Mouse (Mus musculus) ES-Bruce4 (cell line): ENCODE results near the gene Obsl1. TPM values are rescaled to one million over a fixed set of nuclear protein-coding genes. Genes with fewer than 3 reads are reported as not detected.

ENCODE experiments used
- H3K27ac ChIP-seq: 2 replicates; pipeline ENCODE4 v1.5.1; 2012; ENCODE audit warnings: low read length, inconsistent platforms; ENCODE audit not compliant: insufficient read depth
- H3K27me3 ChIP-seq: 2 replicates; pipeline ENCODE4 v1.6.1; 2012; ENCODE audit warnings: mild to moderate bottlenecking, low read length, inconsistent platforms; ENCODE audit not compliant: control insufficient read depth, poor library complexity, insufficient read depth, severe bottlenecking
- H3K36me3 ChIP-seq: 2 replicates; pipeline ENCODE4 v1.6.1; 2012; ENCODE audit warnings: inconsistent platforms, mild to moderate bottlenecking, low read length, moderate library complexity; ENCODE audit not compliant: control insufficient read depth, poor library complexity, insufficient read depth, severe bottlenecking
- H3K4me1 ChIP-seq: one replicate; pipeline ENCODE4 v1.8.1; 2011; ENCODE audit warnings: low read length; ENCODE audit not compliant: control insufficient read depth, insufficient read depth
- H3K4me3 ChIP-seq: 2 replicates; pipeline ENCODE4 v1.5.1; 2011; ENCODE audit warnings: low read depth, mild to moderate bottlenecking, low read length
- H3K9ac ChIP-seq: 2 replicates; pipeline ENCODE4 v1.6.1; 2012; ENCODE audit warnings: low read depth, mild to moderate bottlenecking, inconsistent platforms; ENCODE audit not compliant: poor library complexity, severe bottlenecking
- H3K9me3 ChIP-seq: replicated peaks from 2 replicates; pipeline ENCODE4 v1.6.1; 2012; ENCODE audit warnings: mild to moderate bottlenecking, low read length, inconsistent platforms; ENCODE audit not compliant: control insufficient read depth, poor library complexity, insufficient read depth, severe bottlenecking
- CTCF ChIP-seq: IDR thresholded peaks from one replicate; pipeline ENCODE4 v1.8.1; 2011; ENCODE audit warnings: low read depth, low read length
- EP300 ChIP-seq: IDR thresholded peaks from 2 replicates; pipeline ENCODE4 v1.6.1; 2011; ENCODE audit warnings: low read depth, low read length; ENCODE audit not compliant: insufficient read depth
- POLR2A ChIP-seq: IDR thresholded peaks from one replicate; pipeline ENCODE4 v1.8.1; 2011; ENCODE audit warnings: low read length; ENCODE audit not compliant: insufficient read depth
- polyA plus RNA-seq: library from polyadenylated mRNA; stranded (reverse); fragments of >200 nt; gene quantifications from 2 replicates; pipeline ENCODE4 v1.2.4, GENCODE M21; 2011; ENCODE audit warnings: low read depth; ENCODE audit not compliant: missing spikeins, insufficient read depth, insufficient read length

Gene Obsl1
- polyA plus RNA-seq, 1 experiment, result 32.6 TPM

DNA sequence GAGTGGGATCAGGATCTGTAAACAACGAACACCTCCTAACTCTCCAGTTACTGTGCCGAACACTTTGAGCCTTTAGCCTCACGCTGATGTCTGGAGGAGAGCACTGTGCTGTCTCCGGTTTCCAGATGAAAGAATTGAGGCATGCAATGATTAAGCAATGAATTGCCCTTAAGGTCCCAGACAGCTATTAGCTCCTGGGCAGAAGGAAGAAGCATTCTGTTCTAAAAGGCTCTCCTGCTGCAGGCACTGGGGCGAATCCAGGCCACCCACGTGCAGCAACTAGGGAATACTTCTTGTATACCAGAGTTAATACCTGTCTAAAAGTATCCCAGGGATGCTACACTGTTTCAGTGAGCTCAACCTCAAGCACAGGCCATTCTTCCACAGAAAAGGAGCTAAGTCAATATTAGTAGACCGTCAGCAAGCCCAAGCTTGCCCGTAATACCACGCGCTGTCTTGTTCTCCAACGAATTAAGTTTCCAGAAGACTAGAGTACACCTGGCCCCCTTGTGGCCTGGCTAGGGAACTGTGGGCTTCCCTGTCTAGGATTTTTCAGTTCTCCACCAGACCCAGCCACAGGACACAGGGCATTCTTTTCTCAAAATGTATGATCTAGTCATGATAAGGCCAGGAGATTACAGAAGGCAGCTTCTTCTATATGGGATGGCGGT is 11.2 kb downstream of the Obsl1 start:
- no peaks in the 10 kb centered on the region for H3K27me3 ChIP-seq
- H3K36me3 ChIP-seq, result no peaks in the 10 kb centered on the region
- TF ChIP-seq EP300 (no peak), CTCF (peak; percentile 47), POLR2A (no peak)
- H3K9me3 ChIP-seq, result no peaks in the 10 kb centered on the region
- peak overlapping the region; percentile 15; the same call in 1 of the 2 replicates for H3K9ac ChIP-seq
- no peaks in the 10 kb centered on the region for H3K4me1 ChIP-seq
- no peak overlapping the region for H3K4me3 ChIP-seq
- peak overlapping the region; percentile 48 for H3K27ac ChIP-seq

DNA sequence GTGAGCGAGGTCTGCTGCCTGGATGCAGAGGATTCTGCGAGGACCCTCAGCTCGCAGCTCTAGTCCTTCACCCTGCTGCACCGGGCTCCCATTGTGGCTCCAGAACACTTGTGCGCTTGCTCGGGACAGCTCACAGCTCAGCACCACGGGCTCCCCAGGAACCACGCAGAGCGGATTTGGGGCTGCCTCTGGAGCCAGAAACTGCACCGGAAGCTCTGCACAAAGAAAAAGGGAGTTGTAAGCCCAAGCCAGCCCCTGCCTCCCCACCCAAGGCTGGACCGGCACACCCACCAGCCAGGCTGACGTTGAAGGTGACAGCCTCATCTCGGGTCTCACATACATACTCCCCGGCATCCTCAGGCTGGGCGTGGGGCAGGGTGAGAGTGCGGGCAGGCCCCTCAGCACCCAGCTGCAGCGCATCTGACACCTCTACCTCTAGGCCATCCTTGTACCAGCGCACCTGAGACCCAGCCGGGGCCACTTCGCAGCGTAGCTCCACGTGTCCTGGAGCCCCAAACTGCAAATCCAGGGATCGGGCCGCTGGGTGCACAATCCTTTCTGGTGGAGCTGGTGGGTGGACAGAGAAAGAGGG is 13.6 kb downstream of the Obsl1 start:
- no peak for TF ChIP-seq POLR2A
- no peak for TF ChIP-seq EP300
- TF ChIP-seq CTCF, result no peak
- peak overlapping the region; percentile 26; the same call in 1 of the 2 replicates for H3K4me3 ChIP-seq
- no peak overlapping the region for H3K27ac ChIP-seq
- no peaks in the 10 kb centered on the region for H3K36me3 ChIP-seq
- no peaks in the 10 kb centered on the region for H3K9me3 ChIP-seq
- H3K9ac ChIP-seq, result peak overlapping the region; percentile 0; the same call in 1 of the 2 replicates
- no peaks in the 10 kb centered on the region for H3K4me1 ChIP-seq
- no peaks in the 10 kb centered on the region for H3K27me3 ChIP-seq

DNA sequence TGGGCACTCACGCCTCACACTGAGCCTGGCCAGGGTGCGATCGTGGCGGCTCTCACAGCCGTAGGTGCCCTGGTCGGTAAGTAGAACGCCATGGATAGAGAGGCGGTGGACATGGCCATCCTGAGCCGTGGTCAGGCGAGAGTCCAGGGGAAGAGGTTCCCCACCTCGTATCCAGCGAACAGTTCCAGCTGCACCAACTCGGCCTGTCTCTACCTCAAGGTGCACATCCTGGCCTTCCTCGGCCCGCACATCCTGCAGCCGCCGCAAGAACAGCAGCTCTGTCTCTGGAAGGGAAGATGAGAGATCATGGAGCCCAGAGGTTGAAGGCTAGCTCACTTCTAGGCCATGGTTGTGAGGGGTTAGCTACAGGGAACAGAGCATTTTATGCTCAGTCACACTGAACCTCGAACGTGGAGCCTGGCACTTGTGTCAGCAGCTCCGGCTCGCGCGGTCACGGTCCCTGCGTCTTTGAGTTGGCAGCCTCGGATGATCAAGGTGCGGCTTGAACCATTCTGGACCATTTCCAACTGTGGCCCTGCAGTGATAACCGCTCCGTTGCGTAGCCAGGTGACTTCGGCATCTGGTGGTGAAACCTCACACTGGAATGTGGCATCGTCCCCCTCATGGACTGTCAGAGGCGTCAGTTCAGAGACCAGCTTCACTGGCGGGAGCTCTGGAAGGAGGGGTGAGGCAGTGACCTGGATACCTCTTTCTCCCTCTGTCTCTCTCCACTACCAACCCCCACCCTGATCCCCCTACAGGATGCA is 15.3 kb downstream of the Obsl1 start:
- no peaks in the 10 kb centered on the region for H3K27me3 ChIP-seq
- H3K4me1 ChIP-seq, result no peaks in the 10 kb centered on the region
- no peak for TF ChIP-seq POLR2A
- no peak for TF ChIP-seq EP300
- TF ChIP-seq CTCF, result no peak
- no peak overlapping the region for H3K9ac ChIP-seq
- no peaks in the 10 kb centered on the region for H3K9me3 ChIP-seq
- H3K27ac ChIP-seq, result no peak overlapping the region
- no peaks in the 10 kb centered on the region for H3K36me3 ChIP-seq
- H3K4me3 ChIP-seq, result peak overlapping the region; percentile 6

DNA sequence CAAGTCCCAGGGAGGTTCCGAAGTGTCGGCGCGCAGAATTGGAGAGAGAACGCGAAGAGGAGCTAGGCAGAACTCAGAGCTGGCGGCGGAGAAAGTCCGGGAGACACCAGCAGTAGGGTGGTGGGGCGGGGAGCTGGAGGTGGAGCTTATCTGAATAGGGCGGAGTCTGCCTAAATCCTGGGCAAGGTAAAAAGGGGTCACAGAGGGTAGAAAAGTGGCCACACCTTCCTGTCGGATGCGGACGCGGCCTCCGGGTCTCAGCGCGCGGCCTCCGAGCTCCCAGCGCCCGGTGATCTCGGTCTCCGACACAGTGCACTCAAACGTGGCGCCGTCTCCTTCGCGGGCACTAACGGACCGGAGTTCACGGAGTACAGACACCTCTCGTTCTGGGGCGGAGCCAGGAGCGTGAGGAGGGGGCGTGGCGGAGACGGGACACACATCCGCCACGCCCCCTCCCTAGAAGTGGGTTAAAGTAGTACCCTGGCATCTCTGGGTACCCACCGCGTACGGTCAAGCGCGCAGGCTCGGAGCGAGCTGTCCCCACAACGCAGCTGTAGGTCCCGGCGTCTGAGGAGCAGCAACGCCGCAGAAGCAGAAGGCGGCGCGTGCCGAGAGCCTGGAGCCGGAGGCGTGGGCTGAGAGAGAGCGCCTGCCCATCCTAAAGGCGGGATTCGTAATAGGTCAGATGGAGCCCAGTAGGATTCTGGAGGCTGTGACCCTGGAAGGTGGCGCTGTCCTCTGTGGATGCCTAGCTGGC is 18.7 kb downstream of the Obsl1 start:
- H3K9me3 ChIP-seq, result no peaks in the 10 kb centered on the region
- peaks cover 3% of the 10 kb centered on the region; the same call in 1 of the 2 replicates for H3K27me3 ChIP-seq
- TF ChIP-seq EP300 (no peak), POLR2A (no peak), CTCF (peak; percentile 16)
- H3K36me3 ChIP-seq, result no peaks in the 10 kb centered on the region
- H3K9ac ChIP-seq, result peak overlapping the region; percentile 50
- H3K4me3 ChIP-seq, result peak overlapping the region; percentile 81
- H3K27ac ChIP-seq, result no peak overlapping the region
- no peaks in the 10 kb centered on the region for H3K4me1 ChIP-seq

DNA sequence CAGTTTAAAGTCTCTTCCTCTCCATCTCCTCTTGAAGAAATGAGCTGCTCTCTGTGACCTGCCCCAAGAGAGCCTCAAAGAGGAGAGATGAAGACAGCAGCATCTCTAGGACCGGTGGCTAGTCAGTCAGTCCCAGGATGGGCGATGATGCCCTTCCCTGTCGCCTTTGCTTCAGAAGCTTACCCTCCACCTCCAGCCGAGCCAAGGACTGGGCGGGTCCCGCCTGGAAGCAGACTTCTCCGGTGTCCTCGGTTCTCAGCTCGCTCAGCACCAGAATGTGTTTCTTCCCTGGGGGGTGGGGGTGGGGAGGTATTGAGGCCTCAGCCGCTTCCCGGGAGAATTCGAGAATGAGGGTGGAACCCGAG is 19.2 kb downstream of the Obsl1 start:
- Histone ChIP-seq H3K9ac (peak overlapping the region; percentile 50), H3K4me3 (peak overlapping the region; percentile 81), H3K27me3 (peaks cover 3% of the 10 kb centered on the region; the same call in 1 of the 2 replicates), H3K4me1 (no peaks in the 10 kb centered on the region), H3K36me3 (no peaks in the 10 kb centered on the region), H3K9me3 (no peaks in the 10 kb centered on the region), H3K27ac (no peak overlapping the region)
- TF ChIP-seq CTCF (no peak), EP300 (no peak), POLR2A (no peak)
